Mouse (Mus musculus): ENCODE results near the gene Mrtfb.

- TF ChIP-seq CTCF (IDR thresholded peaks at IDR 0.05; ENCODE audit: control insufficient read depth, insufficient read depth, low read length) (no peak), POLR2A (IDR thresholded peaks at IDR 0.05; ENCODE audit: borderline replicate concordance, control insufficient read depth, low read depth, low read length) (no peak)
Observed at GRCm38 (mm10) chr16:13435627-13436026, 179.3 kb downstream of the Mrtfb start.

Measured in bone marrow, adult 2 months (tissue).